Mouse (Mus musculus): ENCODE measurements at regions not wholly inside any gene's neighbourhood (a gene's known extent, or its start where the extent isn't known, plus 50 kb on each side); places are given as distances from the start of the nearest gene placed in this dataset.
"Not testable (repeated sequence)": the region's sequence is repeated elsewhere in the genome, so short reads cannot be mapped to it uniquely, and the experiment has no call there.

DNA sequence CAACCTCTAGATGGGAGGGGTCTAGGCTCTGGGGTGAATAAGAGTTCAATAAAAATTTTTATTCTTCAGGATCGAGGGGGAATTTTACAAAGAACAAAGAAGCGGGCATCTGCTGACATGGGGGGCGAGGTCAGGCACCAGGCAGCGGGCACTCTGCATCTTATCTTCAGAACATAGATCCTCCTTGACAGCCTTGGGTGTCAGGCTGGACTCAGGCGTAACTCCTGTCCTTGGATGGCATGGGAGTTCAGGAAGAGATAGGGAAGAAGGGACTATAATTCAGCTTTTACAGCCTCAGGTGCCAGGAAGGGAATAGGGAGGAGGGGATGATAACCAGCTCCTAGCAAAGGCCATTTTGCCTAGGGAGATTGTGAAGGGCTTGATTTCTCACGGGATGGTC is 753.1 kb downstream of the Gm10330 start:
- DNase-seq (ENCODE audit: low spot score in 2 of 2) = not testable (repeated sequence)

DNA sequence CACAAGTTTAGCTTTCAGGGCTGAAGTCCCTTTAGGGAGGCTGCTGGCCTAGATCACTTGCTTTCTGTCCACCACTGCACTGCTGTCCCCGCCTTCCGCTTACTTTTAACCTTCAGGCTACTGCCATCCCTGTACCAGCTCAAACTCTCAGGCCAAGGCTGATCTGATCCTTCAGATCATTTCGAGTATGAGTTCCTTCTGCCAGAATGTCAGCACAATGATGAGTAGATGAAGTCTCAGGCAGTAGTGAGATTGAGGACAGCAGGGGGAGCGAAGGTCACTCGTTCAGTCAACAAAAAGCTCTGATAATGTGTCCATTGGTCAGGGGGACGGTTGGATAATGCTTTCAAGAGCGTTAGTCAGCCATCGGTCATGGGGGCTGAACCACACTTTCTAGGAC is 756.5 kb downstream of the Gm10330 start:
- DNase-seq (ENCODE audit: low spot score in 2 of 2) = not testable (repeated sequence)

GRCm38 (mm10) chr12:23010199-23010598 is 769.9 kb downstream of the Gm10330 start:
- peak in 1 of 2 experiments; percentile 11 for DNase-seq (ENCODE audit: low spot score in 2 of 2)

GRCm38 (mm10) chr12:23009662-23010061 is 770.4 kb downstream of the Gm10330 start:
- not testable (repeated sequence) for DNase-seq (ENCODE audit: low spot score in 2 of 2)
